Mouse (Mus musculus) right cerebral cortex, adult 2 months (tissue): ENCODE data around the gene Skp2.
"Not testable (repeated sequence)": the region's sequence is repeated elsewhere in the genome, so short reads cannot be mapped to it uniquely, and the experiment has no call there.

Experiments
- DNase-seq, 2 experiments: peaks; one replicate each; pipeline ENCODE4 v3.0.0; 2021 to 2022; ENCODE audit warnings: low spot score in 2 of 2

Skp2 gene

DNA sequence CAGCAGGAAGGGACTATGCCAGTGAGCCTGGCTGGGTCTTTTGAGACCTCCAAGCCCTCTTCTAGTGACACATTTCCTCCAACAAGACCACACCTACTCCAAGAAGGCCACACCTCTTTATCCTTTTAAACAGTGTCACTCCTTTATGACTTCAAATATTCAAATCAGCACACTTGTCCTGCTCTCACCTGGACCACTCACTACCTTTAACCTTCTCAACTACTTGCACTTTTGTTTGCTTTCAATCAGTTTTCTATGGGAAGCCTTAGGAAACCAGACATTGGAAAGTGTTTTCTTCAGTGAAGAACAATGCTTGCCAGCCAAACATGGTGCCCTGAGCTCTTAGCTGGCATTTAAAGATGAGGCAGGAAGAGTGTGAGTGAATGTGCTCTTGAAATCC, at the start of gene Skp2:
Gene Skp2 (minus strand): TSS at position 101 of the 400 bp plus-strand sequence.
- no peak for DNase-seq

DNA sequence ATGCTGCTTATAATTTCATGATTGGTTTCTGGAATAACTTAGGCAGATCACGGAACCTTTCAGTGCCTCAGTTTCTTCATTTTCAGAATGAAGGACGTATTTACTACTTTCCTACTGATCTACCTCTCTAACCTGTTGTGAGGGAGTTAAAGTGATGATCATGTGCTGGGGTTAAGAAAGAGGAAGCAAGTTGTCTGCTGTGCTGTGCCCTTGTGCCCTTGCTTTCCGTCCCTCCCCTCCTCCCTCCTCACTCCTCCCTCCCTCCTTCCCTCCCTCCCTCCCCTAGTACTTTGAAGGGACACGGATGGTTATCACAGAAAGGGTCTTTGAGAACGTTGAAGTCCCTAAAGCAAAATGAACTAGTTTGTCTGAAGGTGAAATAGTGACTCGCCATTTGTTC, 43.2 kb upstream of the Skp2 start:
- DNase-seq: no peak

DNA sequence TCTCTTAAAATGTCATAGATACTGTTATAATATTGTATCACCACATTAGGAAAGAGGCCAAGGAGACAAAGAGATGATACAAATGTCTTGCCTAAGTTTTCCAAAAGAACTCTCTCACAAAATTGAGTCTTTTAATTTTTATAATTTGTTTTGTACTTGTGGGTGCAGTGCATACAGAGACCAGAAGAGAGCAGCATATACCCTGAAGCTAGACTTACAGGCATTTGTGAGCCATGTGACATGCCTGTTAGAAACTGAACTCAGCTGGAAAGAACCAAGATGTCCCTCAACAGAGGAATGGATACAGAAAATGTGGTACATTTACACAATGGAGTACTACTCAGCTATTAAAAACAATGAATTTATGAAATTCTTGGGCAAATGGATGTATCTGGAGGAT, 37.5 kb upstream of the Skp2 start:
- DNase-seq: not testable (repeated sequence)

DNA sequence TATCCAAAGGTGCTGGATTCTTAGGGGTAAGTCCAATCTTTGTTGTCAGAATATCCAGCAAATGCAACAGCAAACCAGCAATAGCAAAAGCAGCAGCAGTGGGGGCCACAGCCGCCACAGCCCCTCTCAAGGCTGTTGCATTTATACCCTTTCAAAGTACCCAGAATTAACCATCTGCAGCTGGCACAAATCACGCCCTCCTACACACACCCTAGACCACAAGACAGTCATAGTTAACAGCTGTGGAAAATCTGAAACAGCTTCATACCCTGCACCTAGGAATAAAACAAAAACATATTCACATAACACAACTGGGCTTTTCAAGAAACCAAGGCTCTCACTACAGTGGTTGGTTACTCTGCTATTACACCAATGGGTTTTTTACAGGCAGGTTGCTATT, 34.6 kb upstream of the Skp2 start:
- peak in 1 of 2 experiments; percentile 18 for DNase-seq

DNA sequence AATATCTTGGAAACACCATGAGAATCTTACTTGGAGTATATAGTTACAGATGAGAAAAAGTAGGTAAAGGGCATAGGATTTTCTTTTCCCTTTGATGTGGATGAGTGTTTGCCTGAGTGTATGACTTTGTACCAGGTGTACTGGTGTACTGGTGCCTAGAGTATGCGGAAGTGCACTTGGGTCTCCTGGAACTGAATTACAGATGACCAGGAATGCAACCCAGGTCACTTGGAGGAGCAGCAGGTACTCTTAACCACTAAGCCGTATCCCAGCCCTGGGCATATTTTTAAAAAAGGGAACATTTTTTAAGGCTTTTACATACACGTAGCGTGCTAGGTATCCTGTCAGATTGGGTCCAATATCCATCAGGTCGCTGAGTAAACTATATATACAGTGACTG, 28.8 kb upstream of the Skp2 start:
- DNase-seq: no peak

DNA sequence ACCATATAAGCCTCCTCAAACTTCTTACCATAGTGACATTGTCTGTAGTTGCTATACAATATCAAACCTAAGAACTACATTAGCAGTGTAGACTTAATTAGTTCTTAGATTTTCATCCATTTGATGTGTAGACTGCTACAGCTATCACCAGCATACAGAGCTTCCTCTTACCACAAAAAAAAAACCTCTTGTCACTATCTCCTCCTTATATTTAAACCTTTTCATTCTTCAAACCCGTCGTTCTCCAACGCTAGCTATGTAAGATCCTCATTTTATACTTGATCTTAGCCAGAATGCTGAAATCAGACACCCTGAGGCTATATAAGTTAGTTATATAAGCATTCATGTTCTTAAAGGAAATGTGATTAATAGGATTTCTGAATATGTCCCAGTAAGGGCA, 21.8 kb upstream of the Skp2 start:
- DNase-seq: no peak

DNA sequence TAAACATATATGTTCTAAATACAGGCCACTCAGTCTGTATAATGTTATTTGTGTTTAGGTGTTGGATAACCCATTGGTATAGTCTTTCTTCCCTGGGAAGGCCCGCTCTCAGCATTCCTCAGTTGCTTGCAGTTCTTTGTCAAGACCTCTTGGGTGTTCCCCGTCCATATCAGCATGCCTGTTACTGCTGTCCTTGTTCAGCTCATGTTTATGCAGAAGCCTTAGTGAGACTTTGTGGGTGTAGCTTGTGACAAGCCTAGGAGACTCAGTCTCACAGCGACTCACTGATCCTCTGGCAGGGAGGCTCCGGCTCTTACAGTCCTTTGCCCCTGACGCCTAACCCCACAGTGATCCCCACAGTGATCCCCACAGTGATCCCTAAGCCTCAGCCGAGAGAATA, 8.9 kb upstream of the Skp2 start:
- no peak for DNase-seq

DNA sequence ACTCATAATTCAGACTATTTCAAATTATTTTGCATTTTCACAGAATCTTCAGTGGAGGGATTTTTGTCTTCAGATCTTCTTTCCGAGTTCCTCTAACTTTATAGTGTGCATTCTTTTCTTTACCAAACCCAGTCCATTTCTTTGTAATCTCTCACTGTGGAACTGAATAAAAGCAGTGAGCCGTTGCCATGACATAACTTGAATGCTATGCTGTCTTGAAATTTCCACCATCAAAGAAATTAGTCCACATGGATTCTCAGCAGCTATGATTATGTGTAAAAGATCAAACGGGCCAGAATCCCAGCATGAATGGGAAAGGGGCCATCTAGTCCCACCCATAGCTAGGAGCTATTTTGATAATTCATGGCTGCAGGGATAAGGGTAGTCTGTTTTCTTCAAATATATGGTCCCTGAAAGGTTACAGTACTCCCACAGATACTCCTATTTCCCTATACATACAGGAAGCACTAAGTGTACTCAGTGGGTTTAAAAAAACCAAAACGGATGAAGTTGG, 7.4 kb upstream of the Skp2 start:
- no peak for DNase-seq

DNA sequence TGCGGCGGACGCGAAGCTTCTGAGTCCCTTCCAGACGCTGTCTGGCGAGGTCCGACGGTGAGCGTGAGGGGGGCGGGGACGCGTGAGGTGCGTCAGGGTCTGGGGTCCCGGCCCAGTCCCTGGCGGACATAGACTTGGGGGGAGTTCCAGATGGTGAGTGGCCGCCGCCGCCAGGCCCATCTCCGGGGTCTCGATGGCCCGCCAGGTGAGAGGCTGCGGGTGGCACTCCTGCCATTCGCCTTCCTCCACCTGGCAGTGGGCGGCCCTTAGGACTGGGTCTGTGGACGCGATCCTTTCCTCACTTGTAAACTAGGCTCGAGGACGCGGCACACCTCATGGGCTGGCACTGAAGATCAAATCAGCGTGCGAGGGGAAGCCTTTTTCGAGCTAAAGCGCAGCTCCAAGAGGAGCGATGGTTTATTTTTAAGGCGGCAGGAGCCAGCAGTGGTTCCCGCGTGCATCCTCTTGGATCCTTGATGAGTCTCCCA, 14.5 kb downstream of the Skp2 start:
- DNase-seq: peak; percentile 53 to 67

DNA sequence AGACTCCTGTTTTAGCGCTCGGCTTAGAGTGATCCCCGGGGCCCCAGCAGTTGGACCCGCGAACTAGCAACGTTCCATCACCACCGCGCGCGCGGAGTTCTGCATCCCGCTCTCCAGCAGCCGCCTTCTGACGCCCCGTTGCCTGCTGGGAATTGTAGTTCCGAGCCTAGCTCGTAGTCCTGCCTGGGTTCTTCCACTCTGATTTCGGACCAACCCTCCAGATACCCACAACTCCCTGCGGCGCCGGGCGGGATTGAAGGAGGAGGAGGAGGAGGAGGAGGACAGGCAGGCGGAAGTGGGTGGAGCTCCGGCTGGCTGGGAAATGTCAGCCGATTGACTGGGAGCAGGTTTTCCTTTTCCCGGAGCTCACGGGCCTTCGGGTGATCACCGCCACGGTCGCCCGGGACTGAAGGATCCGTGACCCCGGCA, 15.0 kb downstream of the Skp2 start, which contains the start of gene Lmbrd2:
Gene Lmbrd2 (plus strand): TSS at position 299 of the 429 bp plus-strand sequence.
- peak; percentile 98 for DNase-seq

DNA sequence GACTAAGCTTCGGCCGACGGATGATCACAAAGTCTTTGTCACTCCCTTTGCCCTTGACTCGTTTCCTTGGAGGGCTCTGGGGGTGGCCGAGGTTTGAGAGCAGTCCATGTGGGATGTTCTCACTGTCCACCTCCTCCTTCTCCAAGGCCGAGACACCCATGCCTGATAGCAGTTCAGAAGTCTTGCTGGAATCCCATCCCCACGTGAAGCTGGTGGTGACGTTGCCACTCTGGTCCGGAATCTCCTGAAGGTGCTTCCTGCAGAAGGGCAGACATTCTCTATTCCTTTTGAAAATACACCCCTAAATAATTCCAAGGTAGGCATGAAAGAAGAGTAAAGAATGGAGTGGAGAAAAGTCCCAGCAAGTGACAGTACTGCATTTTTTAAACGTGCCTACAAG, 15.8 kb downstream of the Skp2 start:
- no peak for DNase-seq

DNA sequence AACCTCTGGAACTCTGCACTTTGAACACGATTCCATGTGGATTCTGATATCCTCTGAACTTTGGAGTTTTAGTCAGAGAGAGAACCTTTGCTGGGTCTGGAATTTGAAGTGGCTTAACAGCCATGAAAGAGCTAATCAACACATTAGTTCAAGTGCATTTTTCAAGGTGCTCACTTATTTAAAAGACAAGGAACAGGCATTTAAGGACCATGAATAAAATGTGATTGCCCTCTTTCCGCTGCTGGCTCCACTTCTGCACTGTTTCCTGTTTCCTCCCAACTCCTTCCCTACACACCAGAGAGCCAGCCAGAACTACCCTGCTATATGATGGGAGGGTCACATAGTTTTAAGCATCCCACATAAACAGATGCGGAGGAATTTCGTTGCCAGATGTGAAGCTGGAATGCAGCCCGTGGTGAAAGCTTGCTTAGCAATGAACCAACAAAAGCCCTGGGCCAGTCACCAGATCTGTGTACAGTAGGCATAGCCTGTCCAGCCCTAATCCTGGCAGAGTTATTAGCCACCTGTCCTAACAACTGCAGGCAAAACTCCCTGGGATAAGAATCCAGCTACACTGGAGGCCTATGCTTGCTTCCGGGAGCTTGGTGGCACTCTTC, 20.2 kb downstream of the Skp2 start:
- no peak for DNase-seq

DNA sequence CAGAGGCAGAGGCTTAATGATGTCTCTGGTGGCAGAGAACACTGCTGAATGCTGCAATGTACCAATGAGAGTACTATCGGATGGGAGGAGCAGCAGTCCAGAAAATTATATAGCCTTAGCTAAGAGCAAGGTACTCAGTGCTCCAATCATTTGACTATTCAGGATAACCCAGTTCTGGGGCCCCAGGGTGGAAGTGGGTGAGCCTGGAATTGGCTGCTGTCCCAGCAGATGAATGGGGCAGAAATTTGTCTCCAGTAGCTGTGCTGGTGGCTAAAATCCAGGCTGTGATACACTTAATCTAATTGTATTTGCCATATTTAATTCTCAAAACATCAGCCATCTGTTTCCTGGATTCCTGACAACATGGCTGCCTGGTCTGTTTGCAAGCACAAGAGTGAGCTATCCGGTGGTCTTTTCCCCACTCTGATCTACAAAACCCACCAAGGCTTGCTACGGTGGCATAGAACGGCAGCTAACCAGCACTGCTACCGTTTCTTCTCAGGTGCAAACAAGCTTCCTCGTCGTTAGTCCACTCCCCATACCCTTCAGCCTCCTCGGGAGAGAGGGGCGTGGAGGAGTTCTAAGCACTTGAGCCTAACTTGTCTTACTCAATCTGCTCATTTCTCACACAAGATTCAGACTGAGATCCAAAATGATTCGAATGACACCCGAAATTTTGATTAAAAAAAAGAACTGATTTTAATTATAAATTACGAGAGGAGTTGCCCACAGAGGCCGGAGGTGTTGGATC, 22.4 kb downstream of the Skp2 start:
- DNase-seq: no peak

DNA sequence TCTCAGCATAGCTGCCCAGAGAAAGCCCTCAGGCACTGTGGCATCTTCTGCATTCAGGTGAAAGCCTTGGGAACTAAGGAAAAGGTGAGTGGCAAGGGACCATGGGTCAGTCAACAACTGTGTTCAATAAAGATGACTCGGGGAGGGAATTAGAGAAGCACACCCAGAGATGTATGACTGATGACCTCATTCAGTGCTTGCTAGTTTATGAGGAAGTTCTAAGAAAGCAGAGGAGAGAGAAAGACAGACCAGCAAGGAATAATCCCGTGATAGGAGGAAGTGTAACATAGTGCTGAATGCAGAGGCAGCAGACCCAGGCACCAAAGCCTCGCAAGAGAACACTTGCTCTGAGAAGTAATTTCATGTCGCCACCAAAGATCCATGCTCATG, 23.7 kb downstream of the Skp2 start:
- DNase-seq: no peak

DNA sequence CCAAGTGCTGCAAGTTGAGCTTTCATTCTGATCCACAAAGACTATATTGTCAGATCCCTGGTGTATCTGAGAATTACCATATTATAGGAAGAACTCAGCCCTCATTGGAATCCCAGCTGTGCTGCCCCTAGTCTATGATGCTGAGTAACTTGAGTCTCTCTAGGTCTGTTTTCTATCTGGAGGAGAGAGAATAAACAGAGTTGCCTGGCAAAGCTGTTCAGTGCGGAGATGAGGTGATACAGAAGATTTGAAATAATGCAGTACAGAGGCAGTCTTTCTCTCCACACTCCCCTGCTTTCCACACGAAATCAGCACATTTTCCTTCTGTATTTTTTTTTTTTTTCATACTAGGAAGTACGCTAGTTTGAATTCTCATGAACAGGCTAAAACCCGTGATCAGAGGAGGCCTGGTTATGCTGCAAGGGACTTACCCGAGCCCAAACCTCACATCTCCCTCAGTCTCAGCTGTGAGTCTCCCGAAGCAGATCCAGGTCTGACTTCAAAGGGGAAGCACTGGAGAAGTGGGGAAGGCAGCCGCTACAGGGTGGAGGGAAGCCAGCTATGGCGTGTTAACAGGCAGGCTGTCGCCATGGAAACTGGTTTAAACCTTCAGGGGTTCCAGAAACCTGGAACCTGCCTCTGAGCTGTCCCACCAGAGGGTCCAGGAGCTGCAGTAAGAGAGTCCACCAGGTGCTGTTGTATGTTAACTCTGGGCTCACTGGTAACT, 24.3 kb downstream of the Skp2 start:
- DNase-seq: no peak

DNA sequence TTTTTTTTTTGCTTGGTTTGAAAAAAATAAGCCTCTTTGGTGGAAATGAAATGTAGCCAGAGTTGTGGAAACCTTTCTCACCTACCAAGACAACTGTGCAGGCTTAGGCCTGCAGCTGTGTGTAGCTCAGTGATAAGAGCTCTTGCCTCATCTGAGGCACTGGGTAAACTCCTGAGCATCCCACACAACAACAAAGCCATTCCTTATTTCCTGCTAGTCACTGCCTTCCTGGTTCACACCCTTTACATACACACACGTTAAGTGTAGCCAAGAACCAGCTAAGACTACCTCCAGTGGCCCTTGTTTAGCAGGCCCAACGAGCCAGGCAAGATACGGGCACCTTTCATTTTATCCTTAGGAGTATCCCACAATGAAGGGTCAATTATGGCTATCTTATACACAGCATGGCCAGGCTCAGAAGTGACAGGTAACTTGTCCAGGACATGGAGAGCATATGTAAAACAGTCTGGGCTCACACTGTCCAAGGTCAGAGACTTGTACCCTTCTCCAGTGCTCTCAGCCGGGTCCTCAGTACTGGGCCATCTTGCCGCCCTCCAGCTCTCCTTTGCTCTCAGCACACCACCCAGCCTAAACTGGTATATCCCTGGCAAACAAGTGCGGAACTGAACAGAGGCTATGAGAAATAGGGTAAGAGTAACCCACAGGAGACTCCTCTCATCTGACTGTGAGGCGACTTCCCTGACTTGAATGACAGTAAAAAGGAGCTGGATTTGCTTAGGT, 28.0 kb downstream of the Skp2 start:
- no peak for DNase-seq

DNA sequence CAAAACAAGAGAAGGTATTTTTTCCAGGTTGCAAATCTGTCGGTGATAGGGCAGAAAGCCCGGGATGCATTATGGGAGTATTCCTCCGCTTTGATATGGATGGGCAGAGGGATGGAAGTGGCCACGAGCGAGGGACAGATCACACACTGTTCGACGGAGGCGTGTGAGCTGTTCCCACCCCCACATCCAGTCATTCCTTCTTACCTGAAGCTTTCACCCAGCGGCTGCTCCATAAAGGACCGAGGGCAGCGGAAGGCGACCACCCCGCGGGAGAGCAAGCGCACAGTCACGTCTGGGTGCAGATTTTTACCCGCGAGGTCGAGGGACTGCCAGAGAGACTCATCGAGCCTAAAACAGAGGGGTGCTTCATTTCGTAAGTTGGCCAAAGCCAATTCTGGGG, 30.4 kb downstream of the Skp2 start:
- DNase-seq: no peak

DNA sequence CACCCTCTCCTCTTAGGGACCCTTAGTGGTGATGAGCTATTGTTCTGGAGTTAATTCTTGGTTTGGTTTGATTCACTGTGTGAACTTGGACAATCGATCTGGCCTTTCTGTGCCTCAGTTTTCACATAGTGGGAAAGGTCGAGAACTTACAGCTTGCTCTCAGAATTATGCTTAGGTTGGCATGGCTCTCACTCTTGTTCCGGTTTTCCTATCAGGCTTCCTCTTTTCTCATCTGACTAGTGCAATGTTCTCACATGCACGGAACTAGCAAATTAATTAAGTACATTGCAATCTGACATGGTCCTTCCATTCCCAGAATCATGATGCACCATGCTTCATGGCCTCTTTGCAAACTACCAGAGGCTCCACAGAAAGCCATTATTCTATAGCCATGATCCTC, 32.2 kb downstream of the Skp2 start:
- DNase-seq: no peak

DNA sequence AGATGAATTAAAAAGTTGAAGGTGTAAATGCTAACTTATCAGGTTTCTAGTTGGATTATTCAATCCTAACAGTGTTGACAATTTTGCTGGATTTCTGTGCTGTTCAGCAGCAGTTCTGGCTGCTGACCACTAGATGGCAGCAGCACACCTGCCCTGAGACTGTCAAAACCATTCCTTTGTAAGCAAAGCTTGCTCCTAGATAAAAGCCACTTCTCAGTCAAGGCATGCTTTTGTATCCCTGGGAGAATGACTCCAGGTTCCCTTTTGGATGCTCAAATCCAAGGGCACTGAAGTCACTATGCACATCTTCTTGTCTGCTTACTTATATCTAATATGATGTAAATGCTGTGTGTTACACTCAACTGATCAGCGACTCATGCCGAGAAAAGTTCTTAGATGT, 35.1 kb downstream of the Skp2 start:
- peak; percentile 58 to 59 for DNase-seq

DNA sequence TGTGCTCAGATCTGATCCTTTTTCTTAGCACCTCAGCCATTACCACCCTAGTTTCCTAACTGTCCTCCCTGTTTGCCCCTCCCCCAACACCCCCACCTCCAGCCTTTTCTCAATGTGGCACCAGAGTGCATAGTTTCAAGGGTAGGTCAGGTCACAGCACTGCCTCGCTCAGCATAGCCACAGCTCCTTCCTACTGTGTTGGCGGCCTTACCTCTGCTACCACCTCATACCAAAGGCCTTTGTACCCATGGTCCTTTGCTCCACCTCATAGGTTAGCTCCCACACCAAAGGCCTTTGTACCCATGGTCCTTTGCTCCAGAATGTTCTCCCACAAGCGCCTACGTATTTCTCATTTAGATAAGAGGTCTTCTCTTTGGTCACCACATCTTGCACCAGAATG, 36.4 kb downstream of the Skp2 start:
- no peak for DNase-seq

DNA sequence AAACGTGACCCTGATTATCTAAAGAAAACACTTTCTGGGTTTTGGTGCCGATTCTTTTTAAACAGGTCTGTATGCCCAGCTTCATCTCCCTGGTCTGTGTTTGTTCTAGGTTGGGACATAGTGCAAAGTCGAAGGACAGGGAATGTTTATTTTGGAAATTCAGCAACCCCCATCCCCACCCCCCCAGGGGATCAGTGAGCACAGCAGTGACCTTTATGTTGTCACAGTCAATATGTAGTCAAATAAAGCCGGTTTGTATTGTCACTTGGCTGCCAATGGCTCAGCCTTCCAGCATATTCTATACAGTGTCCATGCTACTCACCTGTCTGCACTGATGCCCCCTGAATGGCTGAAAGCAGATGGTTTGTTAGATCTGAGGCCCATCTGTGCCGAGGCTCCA, 40.6 kb downstream of the Skp2 start:
- DNase-seq: no peak

DNA sequence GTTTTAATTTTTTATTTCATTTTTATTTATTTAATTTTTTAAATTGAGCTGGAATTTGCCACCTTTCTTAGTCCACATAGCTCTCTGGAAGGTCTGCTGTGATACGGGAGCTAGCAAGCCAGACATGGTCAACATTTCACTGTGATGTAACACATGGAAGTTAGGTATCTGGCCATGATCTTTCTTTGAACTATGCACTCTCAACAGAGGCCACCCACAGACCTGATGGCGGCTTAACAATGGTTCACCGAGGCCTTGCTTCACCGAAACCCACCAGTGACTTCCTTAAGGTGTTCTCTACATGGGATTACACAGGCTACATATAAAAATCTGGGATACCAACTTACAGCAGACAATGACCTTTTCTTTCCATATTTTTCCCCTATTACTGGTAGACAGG, 41.1 kb downstream of the Skp2 start:
- no peak for DNase-seq
